Comparison of ENCODE assay signal across 21 mouse cellular contexts in the genomic region with DNA sequence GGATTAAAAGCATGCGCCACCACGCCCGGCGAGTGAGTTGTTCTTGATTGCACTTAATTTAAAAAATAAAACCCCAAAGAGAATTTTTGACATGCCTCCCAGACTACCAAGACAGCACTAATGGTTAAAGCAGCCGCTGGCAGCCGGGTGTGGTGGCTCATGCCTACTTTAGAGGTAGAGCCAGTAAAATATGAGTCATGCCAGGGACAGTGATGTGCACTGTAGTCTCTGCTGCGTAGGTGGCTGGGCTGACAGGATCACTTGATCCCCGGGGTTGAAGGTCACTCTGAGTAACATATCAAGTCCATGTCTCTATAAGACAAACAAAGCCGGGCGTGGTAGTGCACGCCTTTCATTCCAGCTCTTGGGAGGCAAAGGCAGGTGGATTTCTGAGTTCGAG. TPM values are rescaled to one million over a fixed set of nuclear protein-coding genes. Genes with fewer than 3 reads are reported as not detected.
A peak's percentile ranks its signal among the peaks of the same experiment; 100 is the strongest.
DNase-seq lines count a peak whose midpoint lies in the region; ATAC-seq and TF ChIP-seq lines count a peak whose summit lies in the region.
"Had no signal": no experiment of that assay in that cellular context is flagged by ENCODE, and none has a peak within 500 bp of the region (broad histone marks: within the 10 kb centered on the region; RNA-seq: fewer than 3 reads in every experiment).

No protein-coding gene starts in this region.

- intact Hi-C loops in left cerebral cortex, postnatal 10 days (cut with DNase I): no loop called here

- DNase-seq in adrenal gland, adult 2 months: peak; percentile 83
- no peak for DNase-seq in adrenal gland, postnatal 4 days (ENCODE audit: low spot score in 2 of 2)
- DNase-seq in liver, postnatal 0 days: no peak
- no peak for DNase-seq in liver
- DNase-seq in intestine, embryonic 14.5 days (ENCODE audit: low spot score): no peak
- no peak for DNase-seq in left cerebral cortex, postnatal 10 days (ENCODE audit: extremely low spot score in 1 of 2, low spot score in 2 of 2)
- no peak for DNase-seq in cerebellum, postnatal 25 days
- DNase-seq in testis, postnatal 14 days (ENCODE audit: low spot score): no peak
- DNase-seq: B cell, adult 2 months; cerebellum, postnatal 36 days; heart, adult 2 months; heart, postnatal 10 days; right cerebral cortex, postnatal 14 days; thymus, adult 18-20 months had no signal

- H3K27me3 ChIP-seq in liver, postnatal 0 days (ENCODE audit: insufficient read depth, low read length): no peaks in the 10 kb centered on the region
- no peaks in the 10 kb centered on the region for H3K27me3 ChIP-seq in intestine, embryonic 14.5 days (replicated peaks; ENCODE audit: control insufficient read depth, insufficient read depth, low read length)
- H3K27me3 ChIP-seq: embryonic facial prominence, embryonic 12.5 days; hindbrain, embryonic 15.5 days; limb, embryonic 15.5 days had no signal

- TF ChIP-seq CTCF in liver, postnatal 0 days (IDR thresholded peaks at IDR 0.05; ENCODE audit: low read depth): no peak

- TF ChIP-seq EP300 in liver, postnatal 0 days (IDR thresholded peaks at IDR 0.05; ENCODE audit: low read depth): no peak

- WGBS in liver, postnatal 0 days (ENCODE audit: insufficient replicate concordance): 80% methylated on average over 12 of the region's 12 CpGs
- 88% methylated on average over 12 of the region's 12 CpGs for WGBS in intestine, embryonic 14.5 days

- H3K27ac ChIP-seq in liver, postnatal 0 days (ENCODE audit: low read depth): no peak overlapping the region
- no peak overlapping the region for H3K27ac ChIP-seq in intestine, embryonic 14.5 days (ENCODE audit: low read depth)
- H3K27ac ChIP-seq: embryonic facial prominence, embryonic 12.5 days; forebrain, embryonic 10.5 days; heart, adult 2 months; hindbrain, embryonic 15.5 days; limb, embryonic 15.5 days had no signal

- no peaks in the 10 kb centered on the region for H3K9me3 ChIP-seq in liver, postnatal 0 days (ENCODE audit: low read length)
- no peaks in the 10 kb centered on the region for H3K9me3 ChIP-seq in intestine, embryonic 14.5 days (ENCODE audit: control insufficient read depth, low read length)
- H3K9me3 ChIP-seq: embryonic facial prominence, embryonic 12.5 days; forebrain, embryonic 10.5 days; G1E; hindbrain, embryonic 15.5 days; limb, embryonic 15.5 days had no signal

- no peaks in the 10 kb centered on the region for H3K4me1 ChIP-seq in liver, postnatal 0 days (ENCODE audit: insufficient read depth)
- H3K4me1 ChIP-seq in intestine, embryonic 14.5 days (replicated peaks; ENCODE audit: control insufficient read depth, insufficient read depth, low read length): no peaks in the 10 kb centered on the region
- H3K4me1 ChIP-seq: embryonic facial prominence, embryonic 12.5 days; forebrain, embryonic 10.5 days; hindbrain, embryonic 15.5 days; limb, embryonic 15.5 days had no signal

- H3K36me3 ChIP-seq in liver, postnatal 0 days (replicated peaks; ENCODE audit: insufficient read depth, low read length): no peaks in the 10 kb centered on the region
- no peaks in the 10 kb centered on the region for H3K36me3 ChIP-seq in intestine, embryonic 14.5 days (ENCODE audit: control insufficient read depth, insufficient read depth, low read length)
- H3K36me3 ChIP-seq: embryonic facial prominence, embryonic 12.5 days; forebrain, embryonic 10.5 days; hindbrain, embryonic 15.5 days had no signal

- no peak overlapping the region for H3K4me3 ChIP-seq in liver, postnatal 0 days (ENCODE audit: low read depth, low read length)
- no peak overlapping the region for H3K4me3 ChIP-seq in intestine, embryonic 14.5 days (ENCODE audit: low read depth, low read length)
- H3K4me3 ChIP-seq: embryonic facial prominence, embryonic 12.5 days; forebrain, embryonic 10.5 days; heart, adult 2 months; hindbrain, embryonic 15.5 days; limb, embryonic 15.5 days; myocyte had no signal

- peak; percentile 62; the same call in 1 of the 2 replicates for ATAC-seq in liver, postnatal 0 days
- ATAC-seq in intestine, embryonic 14.5 days (replicated peaks; ENCODE audit: low FRiP score, low TSS enrichment, low read depth): peak; percentile 36; the same call in 1 of the 2 replicates

- no peak overlapping the region for H3K4me2 ChIP-seq in liver, postnatal 0 days (ENCODE audit: low read depth, low read length)
- H3K4me2 ChIP-seq in intestine, embryonic 14.5 days (ENCODE audit: low read length): no peak overlapping the region
- H3K4me2 ChIP-seq: embryonic facial prominence, embryonic 12.5 days; hindbrain, embryonic 15.5 days; limb, embryonic 15.5 days; midbrain, embryonic 11.5 days had no signal

- H3K9ac ChIP-seq in liver, postnatal 0 days (replicated peaks): no peak overlapping the region
- no peak overlapping the region for H3K9ac ChIP-seq in intestine, embryonic 14.5 days (ENCODE audit: low read length)
- H3K9ac ChIP-seq: embryonic facial prominence, embryonic 12.5 days; hindbrain, embryonic 15.5 days; limb, embryonic 15.5 days had no signal

RNA-seq across cellular contexts. Expression of a gene that starts 13.3 kb away (rescaled TPM):
- total RNA-seq in adrenal gland, adult 2 months (2021): 10 to 100 TPM; 71.9 to 78.5 TPM
- polyA plus RNA-seq in adrenal gland, adult 2 months (2012; rRNA removed): 159 and 181 TPM in 2 replicates
- total RNA-seq in adrenal gland, postnatal 4 days (2021): 10 to 100 TPM; 54.0 to 55.9 TPM
- polyA plus RNA-seq in liver, postnatal 0 days (2015; fragmentation: Nextera tagmentation; extraction: Ambion mirVana): 3.0 and 3.6 TPM in 2 replicates
- 16.3 and 19.4 TPM in 2 replicates for polyA plus RNA-seq in intestine, embryonic 14.5 days (2014; fragmentation: Nextera tagmentation; extraction: Ambion mirVana)
- total RNA-seq in left cerebral cortex, postnatal 10 days (2021): 100 to 1,000 TPM; 132 to 133 TPM

RNA-seq across cellular contexts. Expression of a gene that starts 13.8 kb away (rescaled TPM):
- 1 to 10 TPM in 1 of 2 experiments, under 1 TPM in 1; 0.61 to 1.5 TPM for total RNA-seq in adrenal gland, adult 2 months (2021)
- polyA plus RNA-seq in adrenal gland, adult 2 months (2012; rRNA removed): 0.90 and 1.0 TPM in 2 replicates
- total RNA-seq in adrenal gland, postnatal 4 days (2021): 1 to 10 TPM; 1.8 to 2.6 TPM
- polyA plus RNA-seq in liver, postnatal 0 days (2015; fragmentation: Nextera tagmentation; extraction: Ambion mirVana): 0.54 and 0.56 TPM in 2 replicates
- polyA plus RNA-seq in intestine, embryonic 14.5 days (2014; fragmentation: Nextera tagmentation; extraction: Ambion mirVana): 1.6 and 1.8 TPM in 2 replicates
- 1 to 10 TPM; 5.2 to 7.3 TPM for total RNA-seq in left cerebral cortex, postnatal 10 days (2021)
